Mouse (Mus musculus): ENCODE data around the gene Vmn1r217. TPM values are rescaled to one million over a fixed set of nuclear protein-coding genes. Genes with fewer than 3 reads are reported as not detected.
"Not testable (repeated sequence)": the region's sequence is repeated elsewhere in the genome, so short reads cannot be mapped to it uniquely, and the experiment has no call there.

Vmn1r217 gene
- not detected for polyA plus RNA-seq (2017; shearing (Covaris generic))

- not testable (repeated sequence) for ATAC-seq
These were observed at the start of gene Vmn1r217 for GRCm38 (mm10) chr13:23118126-23118525. Vmn1r217 (minus strand) TSS chr13:23118226.

DNA sequence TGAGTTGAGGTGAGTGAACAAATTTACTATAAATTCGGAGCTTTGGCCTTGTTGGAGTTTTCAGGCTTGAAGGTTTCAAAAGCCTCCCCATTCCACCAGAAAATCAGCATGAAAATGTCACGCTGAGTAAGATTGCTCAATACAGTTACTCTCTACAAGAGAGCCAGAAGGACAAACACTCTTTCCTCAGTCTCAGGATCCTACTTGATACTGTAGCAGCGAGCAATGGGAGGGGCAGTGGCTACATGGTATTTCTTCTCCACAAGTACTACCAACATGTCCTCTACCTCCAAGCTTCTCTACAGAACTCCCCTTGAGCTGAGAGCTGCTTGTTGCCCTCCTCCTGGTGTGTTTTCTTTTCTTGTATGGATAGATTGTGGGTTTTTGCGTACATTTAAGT is 48.4 kb upstream of the Vmn1r217 start:
- ATAC-seq, result not testable (repeated sequence)

- ATAC-seq, result no peak
These were observed 41.0 kb upstream of the Vmn1r217 start, which contains the start of gene Vmn1r219 for GRCm38 (mm10) chr13:23159012-23159411. Vmn1r219 (plus strand) TSS chr13:23159312.

GRCm38 (mm10) chr13:23157848-23158247 is 39.8 kb upstream of the Vmn1r217 start:
- ATAC-seq, result no peak

GRCm38 (mm10) chr13:23138880-23139279 is 20.9 kb upstream of the Vmn1r217 start:
- ATAC-seq, result no peak

GRCm38 (mm10) chr13:23133501-23133900 is 15.5 kb upstream of the Vmn1r217 start:
- no peak for ATAC-seq

DNA sequence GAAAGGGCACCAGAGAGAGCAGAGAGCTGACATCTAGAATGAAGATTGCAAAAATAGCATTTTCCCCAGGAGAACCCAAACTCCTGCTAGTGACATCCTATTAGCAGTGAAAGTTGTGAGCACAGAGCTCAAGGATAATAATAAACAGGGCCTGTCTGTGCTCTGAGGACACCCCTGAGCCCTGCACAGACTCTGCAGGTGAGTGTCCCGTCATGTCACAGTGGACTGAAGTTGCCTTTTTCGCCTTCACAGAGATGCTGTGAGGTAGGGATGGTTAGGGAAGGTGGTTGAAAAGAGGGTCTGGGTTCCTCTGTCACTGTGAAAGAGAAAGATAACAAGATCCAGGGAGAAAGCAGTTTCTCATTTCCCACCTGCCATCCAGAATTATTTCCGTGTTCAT is 15.1 kb upstream of the Vmn1r217 start, which contains the start of gene Vmn1r218:
Gene Vmn1r218 (plus strand): TSS at position 57 of the 400 bp plus-strand sequence.
- ATAC-seq, result no peak

GRCm38 (mm10) chr13:23120611-23121010 is 2.6 kb upstream of the Vmn1r217 start:
- no peak for ATAC-seq

DNA sequence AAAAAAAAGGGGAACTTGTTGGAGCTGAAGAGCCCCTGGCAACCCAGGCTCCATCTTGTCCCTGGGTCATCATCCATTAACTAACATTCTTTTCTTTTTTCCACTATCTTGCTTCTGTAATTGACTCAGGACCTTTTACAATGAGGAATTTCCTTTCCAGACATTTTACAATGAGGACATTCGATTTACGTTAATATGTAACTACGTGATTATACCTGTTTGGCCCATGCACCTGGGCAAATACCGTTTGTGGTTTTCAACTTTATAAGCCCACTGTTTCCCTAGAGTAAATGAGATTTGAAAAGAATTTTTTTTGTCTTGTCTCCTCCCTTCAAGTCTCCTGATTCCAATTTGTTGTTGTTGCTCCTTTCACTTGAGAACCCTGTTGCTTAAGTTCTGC is 23.6 kb downstream of the Vmn1r217 start:
- no peak for ATAC-seq

- ATAC-seq, result no peak
These were observed 48.7 kb downstream of the Vmn1r217 start for GRCm38 (mm10) chr13:23069312-23069711.

GRCm38 (mm10) chr13:23067725-23068124 is 50.3 kb downstream of the Vmn1r217 start, which contains the start of gene Vmn1r215:
Vmn1r215 (plus strand) TSS chr13:23068025.
- no peak for ATAC-seq

DNA sequence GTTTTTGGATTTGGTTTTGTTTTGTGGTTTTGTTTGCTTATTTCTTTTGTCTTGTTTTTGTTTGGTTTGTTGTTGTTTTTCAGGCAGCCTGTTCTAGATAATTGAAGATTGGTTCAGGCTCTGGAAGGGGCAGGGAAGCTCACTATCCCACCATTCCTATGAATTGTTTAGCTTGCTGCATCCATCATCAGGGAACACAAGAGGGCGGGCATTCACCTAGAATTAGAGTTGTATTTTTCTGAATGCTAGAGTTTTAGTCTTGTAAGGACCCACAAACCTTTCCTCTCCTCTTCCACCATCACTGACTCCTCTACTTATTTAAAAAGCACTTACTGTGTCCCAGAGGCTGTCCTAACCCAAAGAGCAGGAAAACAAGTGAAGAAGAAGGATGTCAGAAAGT is 60.2 kb downstream of the Vmn1r217 start:
- ATAC-seq, result no peak

Other genes with a start within 250 kb of the Vmn1r217 start
- not detected for gene Vmn1r212, start 234.0 kb downstream of the Vmn1r217 start, polyA plus RNA-seq (2017; shearing (Covaris generic))
- gene Vmn1r213, start 110.6 kb downstream of the Vmn1r217 start, polyA plus RNA-seq (2017; shearing (Covaris generic)), result not detected
- gene Vmn1r214, start 87.8 kb downstream of the Vmn1r217 start, polyA plus RNA-seq (2017; shearing (Covaris generic)), result under 1 TPM in 1 of 2 experiments, not detected in 1; 0.11 TPM
- gene Vmn1r215, start 50.2 kb downstream of the Vmn1r217 start, polyA plus RNA-seq (2017; shearing (Covaris generic)), result not detected
- under 1 TPM in 1 of 2 experiments, not detected in 1; 0.04 TPM for gene Vmn1r218, start 14.9 kb upstream of the Vmn1r217 start, polyA plus RNA-seq (2017; shearing (Covaris generic))
- not detected for gene Vmn1r219, start 41.1 kb upstream of the Vmn1r217 start, polyA plus RNA-seq (2017; shearing (Covaris generic))
- not detected for gene Vmn1r220, start 69.7 kb upstream of the Vmn1r217 start, polyA plus RNA-seq (2017; shearing (Covaris generic))
- not detected for gene Vmn1r221, start 95.9 kb upstream of the Vmn1r217 start, polyA plus RNA-seq (2017; shearing (Covaris generic))
- gene Vmn1r222, start 117.7 kb upstream of the Vmn1r217 start, polyA plus RNA-seq (2017; shearing (Covaris generic)), result not detected
- gene Vmn1r223, start 128.9 kb upstream of the Vmn1r217 start, polyA plus RNA-seq (2017; shearing (Covaris generic)), result not detected